Mouse (Mus musculus) forebrain, embryonic 14.5 days (tissue): ENCODE data around the gene Gcgr. TPM values are rescaled to one million over a fixed set of nuclear protein-coding genes. Genes with fewer than 3 reads are reported as not detected.

ENCODE experiments used
- ATAC-seq: fragments of 200-750 bp; cut with Nextera tagmentation; 2 replicates; pipeline ENCODE4 v1.8.0; 2017; ENCODE audit warnings: mild to moderate bottlenecking, moderate library complexity
- DNase-seq: peaks from one replicate; pipeline ENCODE4 v3.0.0-alpha.2; 2015; ENCODE audit warnings: low spot score
- H3K27ac ChIP-seq: fragments of 300-500 bp; sonication (generic); 2 replicates; pipeline ENCODE4 v1.5.1; 2014; ENCODE audit warnings: low read depth, mild to moderate bottlenecking, control low read depth, low read length, moderate library complexity
- H3K27me3 ChIP-seq: fragments of 300-500 bp; sonication (generic); replicated peaks from 2 replicates; pipeline ENCODE4 v1.6.1; 2014; ENCODE audit warnings: low read length, control low read depth, mixed read lengths; ENCODE audit not compliant: control insufficient read depth, insufficient read depth
- H3K36me3 ChIP-seq: fragments of 300-500 bp; sonication (generic); 2 replicates; pipeline ENCODE4 v1.6.1; 2014; ENCODE audit warnings: low read length, control low read depth; ENCODE audit not compliant: control insufficient read depth, insufficient read depth
- H3K4me1 ChIP-seq: fragments of 300-500 bp; sonication (generic); 2 replicates; pipeline ENCODE4 v1.6.1; 2014; ENCODE audit warnings: antibody characterized with exemption, low read length, control low read depth; ENCODE audit not compliant: control insufficient read depth, insufficient read depth
- H3K4me2 ChIP-seq: fragments of 300-500 bp; sonication (generic); 2 replicates; pipeline ENCODE4 v1.6.1; 2014; ENCODE audit warnings: mild to moderate bottlenecking, control low read depth, low read length
- H3K4me3 ChIP-seq: fragments of 300-500 bp; sonication (generic); 2 replicates; pipeline ENCODE4 v1.5.1; 2014; ENCODE audit warnings: low read depth, low read length, control low read depth
- H3K9ac ChIP-seq: fragments of 300-500 bp; sonication (generic); 2 replicates; pipeline ENCODE4 v1.6.1; 2014; ENCODE audit warnings: mild to moderate bottlenecking, low read length, control low read depth, moderate library complexity
- H3K9me3 ChIP-seq: fragments of 300-500 bp; sonication (generic); replicated peaks from 2 replicates; pipeline ENCODE4 v1.6.1; 2016; ENCODE audit warnings: low read length, control low read depth, mixed read lengths; ENCODE audit not compliant: control insufficient read depth
- WGBS: fragments of 180-500 bp; shearing (Covaris S2); extraction: QIAGEN DNeasy Blood & Tissue Kit; methylation state at CpG from one replicate; pipeline ENCODE4 v1.1.7; 2014; 5-methylcytosine and 5-hydroxymethylcytosine counted together
- polyA plus RNA-seq: library from polyadenylated mRNA; unstranded; fragments of >200 nt; fragmentation: Nextera tagmentation; extraction: Ambion mirVana; gene quantifications from 2 replicates; pipeline ENCODE4 v1.2.1, GENCODE M21; 2014

Gcgr gene
- polyA plus RNA-seq, 1 experiment from 2014 or later, result 0.14 TPM

GRCm38 (mm10) chr11:120491317-120492023, 39.0 kb upstream of the Gcgr start, which contains the start of gene Slc25a10:
TSS of gene Slc25a10 (plus strand) at chr11:120491840.
- ATAC-seq (peak; percentile 85), DNase-seq (peak; percentile 93)
- Histone ChIP-seq H3K4me1 (peaks cover 18% of the 10 kb centered on the region), H3K4me2 (peak within 1 kb of the TSS; percentile 98), H3K9ac (peak within 1 kb of the TSS; percentile 80), H3K27ac (peak within 1 kb of the TSS; percentile 76), H3K36me3 (peaks cover 60% of the 10 kb centered on the region), H3K27me3 (no peaks in the 10 kb centered on the region), H3K9me3 (no peaks in the 10 kb centered on the region), H3K4me3 (peak within 1 kb of the TSS; percentile 95)
- WGBS, result 0% methylated on average over 35 of the region's 35 CpGs

- under 1% methylated on average over 48 of the region's 48 CpGs for WGBS
- Histone ChIP-seq H3K36me3 (peaks cover 60% of the 10 kb centered on the region), H3K27me3 (no peaks in the 10 kb centered on the region), H3K4me3 (peak overlapping the region; percentile 95), H3K4me1 (peaks cover 18% of the 10 kb centered on the region), H3K9me3 (no peaks in the 10 kb centered on the region), H3K27ac (peak overlapping the region; percentile 76), H3K9ac (peak overlapping the region; percentile 80), H3K4me2 (peak overlapping the region; percentile 98)
- ATAC-seq, result peak; percentile 32
- peak; percentile 49 for DNase-seq
Observed at GRCm38 (mm10) chr11:120492024-120492877, 38.2 kb upstream of the Gcgr start.

- 23% methylated on average over 3 of the region's 3 CpGs for WGBS
- Histone ChIP-seq H3K4me2 (peak overlapping the region; percentile 98), H3K36me3 (peaks cover 60% of the 10 kb centered on the region), H3K4me1 (peaks cover 18% of the 10 kb centered on the region), H3K4me3 (peak overlapping the region; percentile 95), H3K9me3 (no peaks in the 10 kb centered on the region), H3K27me3 (no peaks in the 10 kb centered on the region), H3K9ac (peak overlapping the region; percentile 80), H3K27ac (no peak overlapping the region; the same call in 1 of the 2 replicates)
- DNase-seq (no peak), ATAC-seq (no peak)
Observed at GRCm38 (mm10) chr11:120492878-120493203, 37.7 kb upstream of the Gcgr start.

GRCm38 (mm10) chr11:120493351-120493750, 37.1 kb upstream of the Gcgr start:
- no peak overlapping the region for H3K27ac ChIP-seq
- no peaks in the 10 kb centered on the region for H3K27me3 ChIP-seq
- no peaks in the 10 kb centered on the region for H3K9me3 ChIP-seq
- H3K4me1 ChIP-seq, result peaks cover 18% of the 10 kb centered on the region
- peak overlapping the region; percentile 95 for H3K4me3 ChIP-seq
- no peak for ATAC-seq
- peak overlapping the region; percentile 80 for H3K9ac ChIP-seq
- peaks cover 59% of the 10 kb centered on the region for H3K36me3 ChIP-seq
- 51% methylated on average over 3 of the region's 3 CpGs for WGBS
- peak overlapping the region; percentile 98 for H3K4me2 ChIP-seq
- DNase-seq, result no peak

- DNase-seq, result no peak
- no peak overlapping the region for H3K4me3 ChIP-seq
- H3K9ac ChIP-seq, result 0 out of 2 replicates have a peak overlapping the region, but pooled peaks have one; percentile 80
- H3K27ac ChIP-seq, result no peak overlapping the region
- no peaks in the 10 kb centered on the region for H3K27me3 ChIP-seq
- peak overlapping the region; percentile 98; the same call in 1 of the 2 replicates for H3K4me2 ChIP-seq
- no peaks in the 10 kb centered on the region for H3K9me3 ChIP-seq
- ATAC-seq, result no peak
- H3K4me1 ChIP-seq, result peaks cover 18% of the 10 kb centered on the region
- peaks cover 59% of the 10 kb centered on the region for H3K36me3 ChIP-seq
- WGBS, result 81% methylated on average over 3 of the region's 3 CpGs
Observed at GRCm38 (mm10) chr11:120493911-120494310, 36.6 kb upstream of the Gcgr start.

- Histone ChIP-seq H3K4me1 (peaks cover 10% of the 10 kb centered on the region), H3K27me3 (no peaks in the 10 kb centered on the region), H3K27ac (no peak overlapping the region), H3K4me3 (no peak overlapping the region), H3K36me3 (peaks cover 49% of the 10 kb centered on the region), H3K9me3 (no peaks in the 10 kb centered on the region), H3K9ac (no peak overlapping the region), H3K4me2 (no peak overlapping the region)
- DNase-seq (no peak), ATAC-seq (no peak)
- WGBS, result 89% methylated on average over 3 of the region's 3 CpGs
Observed at GRCm38 (mm10) chr11:120497436-120497835, 33.1 kb upstream of the Gcgr start.

GRCm38 (mm10) chr11:120498226-120498625, 32.3 kb upstream of the Gcgr start:
- peaks cover 49% of the 10 kb centered on the region for H3K36me3 ChIP-seq

GRCm38 (mm10) chr11:120498891-120499290, 31.6 kb upstream of the Gcgr start:
- no peak overlapping the region for H3K4me2 ChIP-seq
- no peaks in the 10 kb centered on the region for H3K9me3 ChIP-seq
- no peak overlapping the region for H3K4me3 ChIP-seq
- no peak for ATAC-seq
- no peak for DNase-seq
- no peak overlapping the region for H3K9ac ChIP-seq
- H3K36me3 ChIP-seq, result peaks cover 49% of the 10 kb centered on the region
- no peaks in the 10 kb centered on the region for H3K4me1 ChIP-seq
- WGBS, result 95% methylated on average over 5 of the region's 5 CpGs
- H3K27me3 ChIP-seq, result no peaks in the 10 kb centered on the region
- no peak overlapping the region for H3K27ac ChIP-seq

More at GRCm38 (mm10) chr11:120498226-120498625, 32.3 kb upstream of the Gcgr start:
- no peak overlapping the region for H3K9ac ChIP-seq
- ATAC-seq, result no peak
- WGBS, result 95% methylated on average over 12 of the region's 12 CpGs
- DNase-seq, result no peak
- H3K27me3 ChIP-seq, result no peaks in the 10 kb centered on the region
- H3K9me3 ChIP-seq, result no peaks in the 10 kb centered on the region
- H3K4me2 ChIP-seq, result no peak overlapping the region
- peaks cover 4% of the 10 kb centered on the region for H3K4me1 ChIP-seq
- no peak overlapping the region for H3K4me3 ChIP-seq
- no peak overlapping the region for H3K27ac ChIP-seq
